Mouse (Mus musculus) heart, adult 2 months (tissue): Measurements from ENCODE around the gene Nceh1.

Source experiments
- CTCF ChIP-seq: fragments of 200-600 bp; IDR thresholded peaks from 2 replicates; pipeline ENCODE4 v1.8.1; 2022; ENCODE audit warnings: antibody characterized with exemption, mild to moderate bottlenecking, moderate library complexity
- EP300 ChIP-seq: fragments of 200-500 bp; IDR thresholded peaks from 2 replicates; pipeline ENCODE4 v1.6.1; 2011; ENCODE audit warnings: low read depth, low read length, control low read depth; ENCODE audit not compliant: insufficient read depth
- POLR2A ChIP-seq: fragments of 200-500 bp; IDR thresholded peaks from 2 replicates; pipeline ENCODE4 v1.6.1; 2011; ENCODE audit warnings: mild to moderate bottlenecking, low read depth, low read length, control low read depth; ENCODE audit not compliant: insufficient read depth

- TF ChIP-seq CTCF = no peak
- no peak for TF ChIP-seq POLR2A
- TF ChIP-seq EP300 = no peak
These were observed 19.1 kb downstream of the Nceh1 start for GRCm38 (mm10) chr3:27201728-27202411.
